Mouse (Mus musculus): Measurements from ENCODE around the gene Gspt1. TPM values are rescaled to one million over a fixed set of nuclear protein-coding genes. Genes with fewer than 3 reads are reported as not detected.

Gene Gspt1
- 26.2 and 30.6 TPM in 2 replicates for polyA plus RNA-seq (2012; rRNA removed)

DNA sequence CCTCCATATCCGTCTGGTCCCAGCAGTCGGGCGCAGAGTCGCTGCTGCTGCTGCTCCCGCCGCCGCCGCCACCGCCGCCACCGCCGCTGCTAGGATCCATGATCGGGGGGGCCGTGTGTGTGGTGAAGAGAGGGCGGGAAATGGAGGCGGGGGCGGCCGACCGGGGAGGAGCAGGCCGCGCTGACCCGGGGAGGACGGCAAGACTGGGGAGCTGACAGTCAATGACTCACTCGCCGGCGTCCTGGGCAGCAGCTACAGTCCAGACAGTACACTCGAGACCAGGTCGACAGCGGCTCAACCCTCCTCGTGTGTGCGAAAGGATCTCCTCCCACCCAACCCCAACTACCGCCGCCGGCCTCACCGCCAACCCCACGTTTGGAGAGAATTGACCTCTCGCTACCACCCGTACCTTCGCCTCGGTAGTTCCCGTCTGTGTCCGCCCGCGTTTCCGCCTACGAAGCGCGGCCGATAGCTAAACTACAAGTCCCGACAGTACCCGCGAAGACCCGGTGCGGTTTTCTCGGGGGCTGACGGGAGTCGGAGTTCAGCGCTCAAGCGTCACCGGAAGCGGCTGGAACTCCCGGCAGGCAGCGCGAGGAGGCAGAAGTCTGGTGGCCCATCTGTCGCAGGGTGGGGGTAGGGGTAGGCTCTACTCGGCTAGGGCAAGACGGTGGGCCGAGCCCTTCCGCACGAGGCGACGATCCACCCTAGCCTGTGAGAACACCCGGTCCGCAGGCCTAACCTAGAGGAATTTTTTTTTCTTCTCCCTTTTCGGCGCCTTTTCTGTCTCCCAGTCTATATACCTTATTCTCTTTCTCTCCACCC lies at the start of gene Gspt1:
Gspt1 (minus strand) TSS at position 428 of the 825 bp plus-strand sequence.

DNA sequence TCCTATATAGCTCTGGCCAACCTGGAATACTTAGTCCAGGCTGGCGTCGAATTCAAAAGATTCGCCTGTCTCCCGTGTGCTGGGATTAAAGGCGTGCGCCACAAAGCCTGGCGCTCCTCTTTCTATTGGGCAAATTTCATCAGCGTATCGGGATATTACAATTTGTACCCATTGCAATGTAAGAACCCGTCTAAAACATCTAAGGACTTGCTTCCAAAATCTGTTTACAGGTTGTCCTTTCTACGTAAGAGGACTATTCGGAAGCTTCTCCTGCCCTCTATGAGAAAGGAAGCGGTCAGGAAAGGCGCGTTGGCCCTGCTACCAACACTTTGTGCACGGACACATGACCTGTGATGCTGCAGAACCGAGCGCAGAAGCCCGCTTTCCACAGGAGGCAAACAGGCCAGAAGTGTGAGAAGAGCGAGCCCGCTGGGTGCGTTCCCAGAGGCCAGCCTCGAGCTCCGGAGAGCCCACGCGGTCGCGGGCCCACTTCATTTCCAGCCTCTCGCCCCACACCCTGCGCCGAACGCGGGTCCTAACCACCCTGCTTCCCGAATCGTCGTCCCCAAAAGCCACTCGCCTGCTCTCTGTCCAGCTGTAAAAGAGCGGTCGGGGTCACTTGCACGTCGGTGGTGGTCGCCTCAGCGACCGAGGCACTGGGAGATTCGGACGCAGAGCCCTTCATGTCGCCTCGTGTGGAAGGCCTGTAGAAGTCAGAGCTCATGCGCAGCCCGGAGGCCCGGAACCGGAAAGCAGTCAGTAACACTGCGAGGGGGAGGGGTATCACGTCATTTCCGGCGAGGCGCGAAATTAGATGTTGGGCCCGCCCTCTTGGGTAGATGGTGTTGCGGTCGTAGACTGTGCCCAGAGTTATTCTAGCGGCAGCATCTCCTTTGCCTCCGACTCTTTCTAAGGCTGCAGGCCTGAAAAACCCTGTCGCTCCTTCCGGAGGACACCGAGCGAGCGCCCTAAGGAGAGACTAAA lies 51.3 kb downstream of the Gspt1 start, which contains the start of gene Rsl1d1:
Rsl1d1 (minus strand) TSS at position 761 of the 984 bp plus-strand sequence.

DNA sequence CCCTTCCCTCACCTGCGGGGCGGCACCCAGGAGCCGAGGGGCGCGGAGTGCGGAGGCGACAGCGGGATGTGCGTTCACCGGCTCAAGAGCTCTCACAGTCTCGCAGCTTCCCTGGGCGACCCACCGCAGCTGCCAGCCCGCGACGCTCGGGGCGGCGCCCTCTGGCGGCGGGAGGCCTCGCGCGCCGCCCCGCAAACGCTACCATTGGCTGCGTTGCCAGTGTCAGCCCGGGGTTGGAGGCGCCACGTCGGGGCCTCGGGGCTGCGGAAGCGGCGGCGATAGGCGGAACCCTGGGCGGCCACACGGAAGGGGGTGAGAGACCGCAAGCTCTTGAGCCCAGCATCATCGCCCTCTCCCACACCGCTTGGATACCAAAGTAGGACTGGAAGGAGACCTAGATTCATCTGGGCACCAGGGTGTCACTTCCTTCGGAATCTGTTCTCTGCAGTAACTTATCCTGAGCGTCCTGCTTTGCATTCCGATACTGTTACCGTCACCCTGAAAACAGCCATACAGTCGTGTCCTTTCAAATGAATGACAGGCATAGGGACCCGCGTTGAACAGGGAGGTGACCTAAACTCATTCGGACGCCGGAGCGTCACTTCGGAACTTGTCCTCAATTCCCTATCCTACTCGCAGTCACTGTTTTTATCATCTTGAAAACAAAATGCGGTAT lies 77.8 kb downstream of the Gspt1 start, which contains the start of gene Zc3h7a:
Zc3h7a (minus strand) TSS at position 186 of the 676 bp plus-strand sequence.

Other genes with a start within 250 kb of the Gspt1 start
- 4.8 and 5.9 TPM in 2 replicates for gene Snn, start 193.4 kb downstream of the Gspt1 start, polyA plus RNA-seq (2012; rRNA removed)
- gene Litaf, start 188.2 kb downstream of the Gspt1 start, polyA plus RNA-seq (2012; rRNA removed), result 31.8 and 40.7 TPM in 2 replicates
- gene Txndc11, start 119.7 kb downstream of the Gspt1 start, polyA plus RNA-seq (2012; rRNA removed), result 10.8 and 13.0 TPM in 2 replicates
- 70.0 and 74.0 TPM in 2 replicates for gene Zc3h7a, start 77.9 kb downstream of the Gspt1 start, polyA plus RNA-seq (2012; rRNA removed)
- gene Rsl1d1, start 51.0 kb downstream of the Gspt1 start, polyA plus RNA-seq (2012; rRNA removed), result 25.6 and 26.9 TPM in 2 replicates
- 0.08 TPM in 1 of 2 replicates, not detected in the other for gene Tnfrsf17, start 59.5 kb upstream of the Gspt1 start, polyA plus RNA-seq (2012; rRNA removed)
- gene Snx29, start 68.6 kb upstream of the Gspt1 start, polyA plus RNA-seq (2012; rRNA removed), result 1.2 and 1.3 TPM in 2 replicates